Mouse (Mus musculus): ENCODE data around the gene Pcsk1. TPM values are rescaled to one million over a fixed set of nuclear protein-coding genes. Genes with fewer than 3 reads are reported as not detected.
A peak's percentile ranks its signal among the peaks of the same experiment; 100 is the strongest.

Gene Pcsk1
- total RNA-seq (2017): not detected in 2 replicates

DNA sequence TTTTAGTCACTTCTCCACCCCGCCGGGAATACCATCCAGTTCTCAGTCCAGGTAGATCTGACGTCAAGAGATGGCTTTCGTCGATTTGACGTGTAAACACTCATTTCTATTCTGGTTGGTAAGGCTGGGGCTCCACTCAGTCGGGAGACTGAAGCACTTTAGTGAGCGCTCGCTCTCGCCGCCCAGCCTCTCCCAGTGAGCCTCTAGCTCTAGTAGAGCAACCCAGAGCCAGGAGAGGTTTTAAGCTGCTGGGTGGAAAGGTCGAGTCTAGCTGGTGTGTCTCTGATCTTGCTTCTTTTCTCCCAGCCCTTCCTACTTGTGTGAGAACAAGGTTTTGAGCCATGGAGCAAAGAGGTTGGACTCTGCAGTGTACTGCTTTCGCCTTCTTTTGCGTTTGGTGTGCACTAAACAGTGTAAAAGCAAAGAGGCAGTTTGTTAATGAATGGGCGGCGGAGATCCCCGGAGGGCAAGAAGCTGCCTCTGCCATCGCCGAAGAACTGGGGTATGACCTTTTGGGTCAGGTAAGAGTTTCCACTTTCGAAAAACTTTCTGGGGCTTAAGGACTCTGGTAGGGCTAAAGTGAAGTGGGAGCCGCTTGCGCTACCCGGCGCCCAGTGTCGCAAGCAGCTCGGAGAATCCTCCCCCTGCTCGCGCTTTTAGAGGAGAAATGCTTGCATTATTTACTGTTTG lies at the start of gene Pcsk1:
Pcsk1 (plus strand) TSS at position 106 of the 690 bp plus-strand sequence.
- peak; percentile 36; the same call in 1 of the 2 replicates for ATAC-seq (replicated peaks; ENCODE audit: low read depth, poor library complexity, severe bottlenecking)

GRCm38 (mm10) chr13:75058818-75059217 lies 30.8 kb upstream of the Pcsk1 start:
- ATAC-seq (replicated peaks; ENCODE audit: low read depth, poor library complexity, severe bottlenecking): no peak

DNA sequence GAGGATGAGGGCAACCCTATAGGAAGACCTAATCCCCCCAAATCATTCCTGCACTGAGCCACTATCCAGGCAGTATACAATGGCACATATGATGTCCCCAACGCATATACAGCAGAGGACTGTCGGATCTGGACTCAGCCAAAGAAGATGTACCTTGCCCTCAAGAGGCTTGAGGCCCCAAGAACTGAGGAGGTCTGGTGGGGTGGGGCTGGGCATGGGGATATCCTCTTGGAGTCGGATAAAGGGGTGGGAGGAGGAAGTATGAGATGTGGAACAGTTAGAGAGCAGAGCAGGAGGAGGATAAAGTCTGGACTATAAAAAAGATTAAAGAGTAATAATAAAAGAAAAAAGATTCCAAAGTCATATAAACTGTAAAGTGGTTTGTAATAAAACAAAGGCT lies 25.7 kb upstream of the Pcsk1 start:
- ATAC-seq (replicated peaks; ENCODE audit: low read depth, poor library complexity, severe bottlenecking): no peak

DNA sequence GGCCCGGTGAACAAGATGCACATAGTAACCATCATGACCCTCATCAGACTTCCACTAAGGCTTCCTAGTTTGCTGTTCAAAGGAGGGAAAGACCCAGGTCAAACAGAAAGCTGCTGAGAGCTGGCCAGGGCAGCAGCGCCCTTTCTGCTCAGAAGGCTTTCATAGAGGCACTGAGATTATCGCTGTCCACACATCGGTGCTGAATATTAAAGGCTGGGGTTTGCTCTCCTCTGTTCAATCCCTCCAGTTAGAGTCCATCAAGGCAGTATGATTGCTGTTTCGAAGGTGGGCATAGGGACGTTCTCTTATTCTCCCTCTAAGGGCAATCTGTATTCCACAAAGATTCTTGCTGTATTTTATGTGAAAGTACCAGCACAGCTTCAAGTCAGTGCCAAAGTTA lies 1.0 kb upstream of the Pcsk1 start:
- peak; percentile 60; the same call in 1 of the 2 replicates for ATAC-seq (replicated peaks; ENCODE audit: low read depth, poor library complexity, severe bottlenecking)

- ATAC-seq (replicated peaks; ENCODE audit: low read depth, poor library complexity, severe bottlenecking): 0 out of 2 replicates have a peak, but pooled peaks have one; percentile 15
These were observed 769 bp downstream of the Pcsk1 start for GRCm38 (mm10) chr13:75090411-75090779.

GRCm38 (mm10) chr13:75091071-75091470 lies 1.4 kb downstream of the Pcsk1 start:
- ATAC-seq (replicated peaks; ENCODE audit: low read depth, poor library complexity, severe bottlenecking): no peak

- no peak for ATAC-seq (replicated peaks; ENCODE audit: low read depth, poor library complexity, severe bottlenecking)
These were observed 5.9 kb downstream of the Pcsk1 start for GRCm38 (mm10) chr13:75095487-75095886.

- ATAC-seq (replicated peaks; ENCODE audit: low read depth, poor library complexity, severe bottlenecking): no peak
These were observed 23.5 kb downstream of the Pcsk1 start for GRCm38 (mm10) chr13:75113114-75113513.

- ATAC-seq (replicated peaks; ENCODE audit: low read depth, poor library complexity, severe bottlenecking): no peak
These were observed 24.4 kb downstream of the Pcsk1 start for GRCm38 (mm10) chr13:75114007-75114424.

GRCm38 (mm10) chr13:75114838-75115237 lies 25.2 kb downstream of the Pcsk1 start:
- ATAC-seq (replicated peaks; ENCODE audit: low read depth, poor library complexity, severe bottlenecking): no peak

DNA sequence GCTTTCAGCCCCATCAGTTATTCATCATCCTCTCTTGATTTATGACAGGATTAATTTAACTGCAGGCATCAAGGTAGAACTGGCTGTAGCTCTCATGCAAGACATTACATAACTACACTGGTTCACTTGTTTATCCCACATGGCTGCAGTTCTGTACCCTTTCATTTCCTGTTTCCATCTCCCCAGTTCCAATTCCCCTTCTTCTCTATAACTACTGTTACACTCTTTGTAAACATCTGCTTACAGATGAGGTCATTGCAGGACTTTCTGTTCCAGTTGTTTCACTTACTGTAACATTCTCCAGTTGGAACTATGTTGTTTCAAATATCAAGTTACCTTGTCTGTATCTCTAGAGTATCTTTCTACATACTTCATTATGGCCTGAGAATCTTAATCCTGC lies 46.2 kb downstream of the Pcsk1 start:
- no peak for ATAC-seq (replicated peaks; ENCODE audit: low read depth, poor library complexity, severe bottlenecking)

DNA sequence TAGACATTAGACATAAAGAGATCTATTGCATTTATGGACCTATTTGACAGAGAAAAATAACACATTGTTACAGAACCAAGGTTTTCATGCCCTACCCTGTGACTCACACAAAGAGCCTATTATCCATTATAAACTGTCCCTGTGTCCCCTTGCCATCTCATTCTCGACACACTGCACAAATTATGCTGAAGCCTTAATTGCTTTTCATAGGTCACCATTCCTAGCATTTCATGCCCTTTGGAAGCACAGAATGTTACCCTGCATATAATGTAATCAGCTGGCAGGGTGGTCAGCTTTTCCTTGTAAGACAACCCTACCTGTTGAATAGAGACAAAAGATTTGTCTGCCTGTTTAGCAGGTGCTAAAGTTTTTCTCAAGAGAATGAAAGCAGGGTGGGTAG lies 71.0 kb downstream of the Pcsk1 start:
- ATAC-seq (replicated peaks; ENCODE audit: low read depth, poor library complexity, severe bottlenecking): no peak

GRCm38 (mm10) chr13:75163408-75163807 lies 73.8 kb downstream of the Pcsk1 start:
- ATAC-seq (replicated peaks; ENCODE audit: low read depth, poor library complexity, severe bottlenecking): no peak

Data from common myeloid progenitor, adult 5-6 weeks (primary cell).